Mouse (Mus musculus) neural tube, embryonic 11.5 days (tissue): ENCODE data around the gene Gm21497. TPM values are rescaled to one million over a fixed set of nuclear protein-coding genes. Genes with fewer than 3 reads are reported as not detected.
"Not testable (repeated sequence)": the region's sequence is repeated elsewhere in the genome, so short reads cannot be mapped to it uniquely, and the experiment has no call there.

Experiments
- ATAC-seq: fragments of 200-750 bp; cut with Nextera tagmentation; 2 replicates; pipeline ENCODE4 v1.8.0; 2017; ENCODE audit warnings: moderate number of reproducible peaks, mild to moderate bottlenecking, moderate TSS enrichment, moderate library complexity; ENCODE audit not compliant: insufficient read depth, low FRiP score, low TSS enrichment
- DNase-seq: peaks from one replicate; pipeline ENCODE4 v3.0.0-alpha.2; 2015; ENCODE audit warnings: low spot score
- H3K27ac ChIP-seq: fragments of 300-500 bp; sonication (generic); 2 replicates; pipeline ENCODE4 v1.5.1; 2014; ENCODE audit warnings: low read depth, mild to moderate bottlenecking, low read length
- H3K27me3 ChIP-seq: fragments of 300-500 bp; sonication (generic); 2 replicates; pipeline ENCODE4 v1.6.1; 2014; ENCODE audit warnings: mild to moderate bottlenecking, low read length, mixed read lengths; ENCODE audit not compliant: control insufficient read depth, insufficient read depth
- H3K36me3 ChIP-seq: fragments of 300-500 bp; sonication (generic); 2 replicates; pipeline ENCODE4 v1.6.1; 2014; ENCODE audit warnings: mild to moderate bottlenecking, low read length, moderate library complexity, mixed read lengths; ENCODE audit not compliant: control insufficient read depth, insufficient read depth
- H3K4me1 ChIP-seq: fragments of 300-500 bp; sonication (generic); 2 replicates; pipeline ENCODE4 v1.6.1; 2014; ENCODE audit warnings: low read length, mixed read lengths; ENCODE audit not compliant: control insufficient read depth, insufficient read depth
- H3K4me2 ChIP-seq: fragments of 300-500 bp; sonication (generic); 2 replicates; pipeline ENCODE4 v1.6.1; 2014; ENCODE audit warnings: low read depth, mild to moderate bottlenecking, moderate library complexity
- H3K4me3 ChIP-seq: fragments of 300-500 bp; sonication (generic); 2 replicates; pipeline ENCODE4 v1.5.1; 2014; ENCODE audit warnings: low read depth, low read length
- H3K9ac ChIP-seq: fragments of 300-500 bp; sonication (generic); 2 replicates; pipeline ENCODE4 v1.6.1; 2014; ENCODE audit warnings: mild to moderate bottlenecking, low read length
- H3K9me3 ChIP-seq: fragments of 300-500 bp; sonication (generic); 2 replicates; pipeline ENCODE4 v1.6.1; 2016; ENCODE audit warnings: low read length; ENCODE audit not compliant: control insufficient read depth
- WGBS: fragments of 180-500 bp; shearing (Covaris S2); extraction: QIAGEN DNeasy Blood & Tissue Kit; methylation state at CpG from one replicate; pipeline ENCODE4 v1.1.7; 2014; 5-methylcytosine and 5-hydroxymethylcytosine counted together
- polyA plus RNA-seq: library from polyadenylated mRNA; unstranded; fragments of >200 nt; fragmentation: Nextera tagmentation; extraction: Ambion mirVana; gene quantifications from 2 replicates; pipeline ENCODE4 v1.2.1, GENCODE M21; 2014

The Gm21497 gene
- polyA plus RNA-seq, result not detected in 2 replicates

DNA sequence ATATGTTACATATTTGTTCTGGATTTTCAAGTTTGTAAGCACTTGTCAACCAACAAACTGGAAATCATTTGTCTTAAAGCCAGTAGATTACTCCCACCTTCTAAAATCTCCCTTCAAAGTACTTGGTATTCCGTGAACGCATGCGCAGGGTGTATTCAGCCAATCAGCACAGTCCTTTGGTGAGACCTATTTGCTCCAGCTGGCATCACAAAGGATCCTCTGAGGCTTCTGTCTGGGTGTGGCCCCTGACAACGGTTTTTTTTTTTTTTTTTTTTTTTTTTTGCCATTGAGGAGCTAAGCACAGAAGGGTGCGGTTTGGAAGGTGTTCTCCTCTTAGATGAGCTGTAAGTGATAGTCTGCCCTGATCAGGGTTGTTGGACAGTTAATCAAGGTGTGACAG, at the start of gene Gm21497:
Gm21497 (plus strand) TSS at position 301 of the 400 bp plus-strand sequence.
- not testable (repeated sequence) for H3K27ac ChIP-seq, H3K36me3 ChIP-seq, H3K27me3 ChIP-seq, H3K4me2 ChIP-seq, H3K9me3 ChIP-seq, DNase-seq, ATAC-seq, H3K4me3 ChIP-seq, H3K4me1 ChIP-seq, H3K9ac ChIP-seq
- WGBS, result no CpG with 5 or more reads among the region's 5 CpGs
